Mouse (Mus musculus): ENCODE data around the gene Ndufaf2.

GRCm38 (mm10) chr13:108062900-108063299 is 95.5 kb downstream of the Ndufaf2 start:
- TF ChIP-seq ZC3H11A (IDR thresholded peaks at IDR 0.05; ENCODE audit: low read depth, low read length): no peak
- no peak for TF ChIP-seq CTCF (conservative IDR thresholded peaks at IDR 0.05 in 1 of 2, IDR thresholded peaks at IDR 0.05 in 1 of 2; ENCODE audit: low read depth in 2 of 2, low read length in 2 of 2)

Data from CH12.LX (cell line).